Mouse (Mus musculus): ENCODE measurements around the gene Cox6a2. TPM values are rescaled to one million over a fixed set of nuclear protein-coding genes. Genes with fewer than 3 reads are reported as not detected.

Cox6a2 gene
- polyA plus RNA-seq, 1 experiment from 2014 or later, result 1.1 TPM

DNA sequence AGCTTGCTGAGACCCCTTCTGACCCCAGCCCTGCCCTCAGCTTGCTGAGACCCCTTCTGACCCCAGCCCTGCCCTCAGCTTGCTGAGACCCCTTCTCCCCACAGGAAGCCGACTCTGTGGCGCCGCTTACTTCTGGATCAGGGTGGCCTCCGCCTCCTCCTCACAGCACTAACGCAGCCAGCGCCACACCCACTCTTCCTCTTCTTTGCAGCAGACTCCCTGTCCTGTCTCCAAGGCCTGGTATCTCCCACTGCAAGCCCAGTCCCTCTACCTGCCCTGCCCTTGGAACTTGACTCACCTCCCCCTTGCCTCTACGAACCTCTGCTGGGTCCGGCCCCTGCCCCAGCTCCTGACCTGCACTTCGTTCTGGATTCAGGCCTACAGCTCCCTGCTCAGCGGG is 37.7 kb upstream of the Cox6a2 start:
- no peaks in the 10 kb centered on the region for H3K9me3 ChIP-seq (ENCODE audit: low read length)
- H3K27me3 ChIP-seq (ENCODE audit: insufficient read depth, low read length), result peaks cover 5% of the 10 kb centered on the region; the same call in 1 of the 2 replicates
- H3K27ac ChIP-seq (ENCODE audit: low read depth), result no peak overlapping the region
- no peak for DNase-seq
- peaks cover 40% of the 10 kb centered on the region for H3K36me3 ChIP-seq (replicated peaks; ENCODE audit: insufficient read depth, low read length)
- H3K4me3 ChIP-seq (ENCODE audit: low read depth, low read length), result no peak overlapping the region
- no peak overlapping the region for H3K4me2 ChIP-seq (ENCODE audit: low read depth, low read length)
- WGBS (ENCODE audit: insufficient replicate concordance), result 78% methylated on average over 10 of the region's 10 CpGs
- no peak overlapping the region for H3K9ac ChIP-seq (replicated peaks)
- TF ChIP-seq EP300 (IDR thresholded peaks at IDR 0.05; ENCODE audit: low read depth) (no peak), CTCF (IDR thresholded peaks at IDR 0.05; ENCODE audit: low read depth) (no peak)
- no peak for ATAC-seq
- H3K4me1 ChIP-seq (ENCODE audit: insufficient read depth), result peaks cover 12% of the 10 kb centered on the region

DNA sequence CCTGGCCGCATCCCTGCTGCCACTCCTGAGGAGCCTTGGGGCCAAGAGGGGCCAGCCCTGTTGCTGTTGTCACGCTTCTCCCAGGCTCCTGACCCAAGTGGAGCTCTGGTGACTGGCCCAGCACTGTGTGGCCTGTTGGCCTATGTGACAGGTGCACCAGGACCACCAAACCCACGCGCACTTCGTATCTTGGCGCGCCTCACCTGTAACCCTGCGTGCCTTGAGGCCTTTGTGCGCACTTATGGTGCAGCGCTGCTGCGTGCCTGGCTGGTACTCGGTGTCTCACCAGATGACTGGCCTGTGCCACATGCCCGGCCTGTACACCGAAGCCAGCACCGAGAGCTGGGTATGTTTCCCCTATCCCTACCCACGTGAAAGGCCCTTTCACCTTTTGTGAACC is 36.1 kb upstream of the Cox6a2 start:
- H3K9ac ChIP-seq (replicated peaks), result no peak overlapping the region
- H3K27ac ChIP-seq (ENCODE audit: low read depth), result no peak overlapping the region
- DNase-seq, result no peak
- ATAC-seq, result no peak
- no peaks in the 10 kb centered on the region for H3K9me3 ChIP-seq (ENCODE audit: low read length)
- peaks cover 40% of the 10 kb centered on the region for H3K36me3 ChIP-seq (replicated peaks; ENCODE audit: insufficient read depth, low read length)
- no peak for TF ChIP-seq CTCF (IDR thresholded peaks at IDR 0.05; ENCODE audit: low read depth)
- TF ChIP-seq EP300 (IDR thresholded peaks at IDR 0.05; ENCODE audit: low read depth), result no peak
- H3K4me2 ChIP-seq (ENCODE audit: low read depth, low read length), result no peak overlapping the region
- peaks cover 17% of the 10 kb centered on the region for H3K4me1 ChIP-seq (ENCODE audit: insufficient read depth)
- WGBS (ENCODE audit: insufficient replicate concordance), result 89% methylated on average over 16 of the region's 16 CpGs
- no peak overlapping the region for H3K4me3 ChIP-seq (ENCODE audit: low read depth, low read length)
- peaks cover 5% of the 10 kb centered on the region; the same call in 1 of the 2 replicates for H3K27me3 ChIP-seq (ENCODE audit: insufficient read depth, low read length)

DNA sequence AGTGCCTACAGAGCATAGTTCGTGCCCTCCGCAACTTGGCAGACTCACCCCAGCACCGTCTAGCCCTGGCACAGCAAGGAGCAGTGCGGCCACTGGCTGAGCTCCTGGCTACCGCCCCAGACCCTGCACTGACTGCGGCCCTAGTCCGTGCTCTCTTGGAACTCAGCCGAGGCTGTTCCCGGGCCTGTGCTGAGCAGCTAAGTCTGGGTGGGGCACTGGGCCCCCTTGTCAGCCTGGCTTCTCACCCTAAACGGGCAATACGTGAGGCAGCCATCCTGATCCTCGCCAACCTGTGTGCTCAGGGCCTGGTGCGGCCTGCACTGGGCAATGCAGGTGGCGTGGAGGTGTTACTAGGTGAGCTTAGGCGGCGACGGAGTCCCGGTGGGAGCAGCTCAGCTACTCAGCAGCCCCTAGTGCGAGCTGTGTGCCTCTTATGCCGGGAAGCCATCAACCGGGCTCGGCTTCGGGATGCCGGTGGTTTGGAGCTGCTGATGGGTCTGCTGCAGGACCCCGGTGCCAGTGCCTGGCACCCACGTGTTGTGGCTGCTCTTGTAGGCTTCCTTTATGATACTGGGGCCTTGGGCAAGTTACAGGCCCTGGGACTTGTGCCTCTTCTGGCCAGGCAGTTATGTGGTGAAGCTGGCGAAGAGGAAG is 34.1 kb upstream of the Cox6a2 start:
- peaks cover 40% of the 10 kb centered on the region for H3K36me3 ChIP-seq (replicated peaks; ENCODE audit: insufficient read depth, low read length)
- H3K4me3 ChIP-seq (ENCODE audit: low read depth, low read length), result no peak overlapping the region
- DNase-seq (no peak), ATAC-seq (no peak)
- no peaks in the 10 kb centered on the region for H3K9me3 ChIP-seq (ENCODE audit: low read length)
- TF ChIP-seq CTCF (IDR thresholded peaks at IDR 0.05; ENCODE audit: low read depth) (no peak), EP300 (IDR thresholded peaks at IDR 0.05; ENCODE audit: low read depth) (no peak)
- no peaks in the 10 kb centered on the region for H3K27me3 ChIP-seq (ENCODE audit: insufficient read depth, low read length)
- peaks cover 15% of the 10 kb centered on the region for H3K4me1 ChIP-seq (ENCODE audit: insufficient read depth)
- 91% methylated on average over 27 of the region's 27 CpGs for WGBS (ENCODE audit: insufficient replicate concordance)
- H3K27ac ChIP-seq (ENCODE audit: low read depth), result no peak overlapping the region
- H3K9ac ChIP-seq (replicated peaks), result no peak overlapping the region; the same call in 1 of the 2 replicates
- no peak overlapping the region for H3K4me2 ChIP-seq (ENCODE audit: low read depth, low read length)

DNA sequence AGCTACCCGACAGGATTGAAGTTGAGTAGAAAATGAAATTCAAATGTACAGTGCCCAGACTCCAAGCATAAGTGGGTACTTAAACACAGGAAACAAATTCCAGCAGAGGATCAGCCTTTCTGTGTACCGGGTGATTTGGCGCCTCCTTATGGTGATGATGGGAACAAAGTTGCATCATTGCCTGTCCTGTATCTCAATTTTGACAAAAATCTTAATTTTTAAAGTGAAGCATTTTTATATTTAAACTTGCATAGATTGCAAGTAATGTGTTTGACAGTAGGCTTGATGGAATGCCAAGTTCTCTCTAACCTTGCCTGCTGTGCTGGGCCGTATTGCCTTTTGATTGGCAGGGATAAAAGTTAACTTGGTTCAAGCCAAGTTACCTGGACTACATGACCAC is 32.8 kb upstream of the Cox6a2 start:
- H3K27me3 ChIP-seq (ENCODE audit: insufficient read depth, low read length), result no peaks in the 10 kb centered on the region
- no peak for ATAC-seq
- H3K4me2 ChIP-seq (ENCODE audit: low read depth, low read length), result peak overlapping the region; percentile 83
- TF ChIP-seq CTCF (IDR thresholded peaks at IDR 0.05; ENCODE audit: low read depth), result peak; percentile 74
- TF ChIP-seq EP300 (IDR thresholded peaks at IDR 0.05; ENCODE audit: low read depth), result no peak
- H3K9ac ChIP-seq (replicated peaks), result peak overlapping the region; percentile 48; the same call in 1 of the 2 replicates
- DNase-seq, result peak; percentile 58
- 30% methylated on average over 4 of the region's 4 CpGs for WGBS (ENCODE audit: insufficient replicate concordance)
- H3K4me1 ChIP-seq (ENCODE audit: insufficient read depth), result peaks cover 15% of the 10 kb centered on the region
- no peaks in the 10 kb centered on the region for H3K9me3 ChIP-seq (ENCODE audit: low read length)
- peak overlapping the region; percentile 95; the same call in 1 of the 2 replicates for H3K27ac ChIP-seq (ENCODE audit: low read depth)
- H3K4me3 ChIP-seq (ENCODE audit: low read depth, low read length), result peak overlapping the region; percentile 81
- H3K36me3 ChIP-seq (replicated peaks; ENCODE audit: insufficient read depth, low read length), result peaks cover 31% of the 10 kb centered on the region

DNA sequence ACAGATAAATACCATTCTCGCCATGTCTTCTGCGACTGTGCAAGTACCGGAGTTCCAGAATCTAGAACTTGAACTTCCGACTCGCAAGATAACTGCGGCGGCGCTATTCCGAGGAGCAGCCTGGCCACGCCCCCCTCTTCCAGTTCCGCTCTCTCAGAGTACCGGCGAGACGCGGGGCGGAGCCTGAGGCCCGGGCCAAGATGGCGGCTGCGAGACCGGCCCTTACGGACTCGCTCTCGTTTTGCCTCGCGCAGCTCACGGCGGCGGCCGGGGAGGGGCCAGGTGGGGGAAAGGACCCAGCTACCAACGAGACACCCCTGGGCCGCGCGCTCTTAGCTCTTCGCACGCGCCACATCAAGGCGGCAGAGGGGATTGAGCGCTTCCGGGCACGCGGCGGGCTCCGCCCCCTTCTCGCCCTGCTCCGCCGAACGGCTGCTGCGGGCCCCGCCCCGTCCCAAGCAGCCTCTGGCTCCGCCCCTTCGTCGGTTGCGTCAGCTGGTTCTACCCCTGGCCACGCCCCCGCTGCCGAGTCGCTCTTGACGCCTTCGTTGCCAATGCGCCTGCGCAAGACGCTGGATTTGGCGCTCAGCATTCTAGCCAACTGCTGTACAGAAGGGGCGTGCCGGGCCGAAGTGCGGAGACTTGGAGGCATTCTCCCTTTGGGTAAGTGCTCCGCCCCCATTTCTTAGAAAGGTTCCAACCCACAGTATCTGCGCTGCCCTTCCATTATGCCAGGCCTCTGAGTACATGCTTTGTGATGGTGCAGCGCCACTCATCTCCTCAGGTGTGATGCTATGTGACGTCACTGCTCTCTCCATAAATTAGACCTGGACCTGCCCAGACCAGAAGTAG is 32.0 kb upstream of the Cox6a2 start, which contains the start of gene 9130023H24Rik:
TSS of gene 9130023H24Rik (minus strand) at position 105 of the 852 bp plus-strand sequence.
- Histone ChIP-seq H3K4me2 (ENCODE audit: low read depth, low read length) (peak within 1 kb of the TSS; percentile 83), H3K27me3 (ENCODE audit: insufficient read depth, low read length) (no peaks in the 10 kb centered on the region), H3K9ac (replicated peaks) (peak within 1 kb of the TSS; percentile 88), H3K9me3 (ENCODE audit: low read length) (no peaks in the 10 kb centered on the region), H3K4me3 (ENCODE audit: low read depth, low read length) (peak within 1 kb of the TSS; percentile 81), H3K36me3 (replicated peaks; ENCODE audit: insufficient read depth, low read length) (peaks cover 29% of the 10 kb centered on the region), H3K4me1 (ENCODE audit: insufficient read depth) (peaks cover 15% of the 10 kb centered on the region), H3K27ac (ENCODE audit: low read depth) (peak within 1 kb of the TSS; percentile 95)
- 0% methylated on average over 63 of the region's 72 CpGs for WGBS (ENCODE audit: insufficient replicate concordance)
- peak; percentile 88 for ATAC-seq
- peak; percentile 100 for DNase-seq
- TF ChIP-seq EP300 (IDR thresholded peaks at IDR 0.05; ENCODE audit: low read depth) (peak; percentile 43; the same call in 1 of the 2 replicates), CTCF (IDR thresholded peaks at IDR 0.05; ENCODE audit: low read depth) (peak; percentile 48; the same call in 1 of the 2 replicates)

DNA sequence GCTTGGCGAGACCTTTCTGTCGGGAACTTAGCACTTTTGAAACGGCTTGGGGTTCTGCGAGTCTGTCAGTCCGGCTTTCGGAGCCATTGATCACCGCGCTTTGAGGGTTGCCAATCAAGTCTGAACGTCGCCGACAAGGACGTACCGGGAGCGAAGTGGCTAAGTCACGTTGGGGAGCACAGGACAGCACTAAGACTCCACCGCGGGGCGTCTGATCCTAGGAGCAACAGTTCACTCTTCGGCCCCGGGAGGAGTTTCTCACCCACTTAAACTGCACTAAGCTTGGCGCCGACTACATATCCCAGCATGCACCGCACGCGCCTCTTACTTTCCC is 31.4 kb upstream of the Cox6a2 start:
- DNase-seq, result no peak
- H3K27ac ChIP-seq (ENCODE audit: low read depth), result peak overlapping the region; percentile 95
- peak overlapping the region; percentile 77 for H3K4me2 ChIP-seq (ENCODE audit: low read depth, low read length)
- TF ChIP-seq CTCF (IDR thresholded peaks at IDR 0.05; ENCODE audit: low read depth), result no peak
- TF ChIP-seq EP300 (IDR thresholded peaks at IDR 0.05; ENCODE audit: low read depth), result peak; percentile 28; the same call in 1 of the 2 replicates
- ATAC-seq, result no peak; the same call in 1 of the 2 replicates
- 0% methylated on average over 25 of the region's 25 CpGs for WGBS (ENCODE audit: insufficient replicate concordance)
- H3K9ac ChIP-seq (replicated peaks), result peak overlapping the region; percentile 88
- H3K27me3 ChIP-seq (ENCODE audit: insufficient read depth, low read length), result no peaks in the 10 kb centered on the region
- H3K9me3 ChIP-seq (ENCODE audit: low read length), result no peaks in the 10 kb centered on the region
- H3K36me3 ChIP-seq (replicated peaks; ENCODE audit: insufficient read depth, low read length), result peaks cover 24% of the 10 kb centered on the region
- H3K4me1 ChIP-seq (ENCODE audit: insufficient read depth), result peaks cover 15% of the 10 kb centered on the region
- H3K4me3 ChIP-seq (ENCODE audit: low read depth, low read length), result peak overlapping the region; percentile 81
